Mouse (Mus musculus): ENCODE data around the gene Fntb.

GRCm38 (mm10) chr12:76774652-76775051 lies 9.3 kb downstream of the Fntb start:
- TF ChIP-seq CTCF (IDR thresholded peaks at IDR 0.05; ENCODE audit: extremely low read depth, insufficient read depth, low read length) (no peak), POLR2A (IDR thresholded peaks at IDR 0.05; ENCODE audit: extremely low read depth, insufficient read depth, low read length) (no peak)
